Mouse (Mus musculus) spleen, postnatal 10 days (tissue): Measurements from ENCODE around the gene Mast3.
A peak's percentile ranks its signal among the peaks of the same experiment; 100 is the strongest.

ENCODE experiments used
- DNase-seq, 2 experiments: peaks; one replicate each; pipeline ENCODE4 v3.0.0; 2021 to 2022; ENCODE audit warnings: low spot score in 2 of 2

Mast3 gene

DNA sequence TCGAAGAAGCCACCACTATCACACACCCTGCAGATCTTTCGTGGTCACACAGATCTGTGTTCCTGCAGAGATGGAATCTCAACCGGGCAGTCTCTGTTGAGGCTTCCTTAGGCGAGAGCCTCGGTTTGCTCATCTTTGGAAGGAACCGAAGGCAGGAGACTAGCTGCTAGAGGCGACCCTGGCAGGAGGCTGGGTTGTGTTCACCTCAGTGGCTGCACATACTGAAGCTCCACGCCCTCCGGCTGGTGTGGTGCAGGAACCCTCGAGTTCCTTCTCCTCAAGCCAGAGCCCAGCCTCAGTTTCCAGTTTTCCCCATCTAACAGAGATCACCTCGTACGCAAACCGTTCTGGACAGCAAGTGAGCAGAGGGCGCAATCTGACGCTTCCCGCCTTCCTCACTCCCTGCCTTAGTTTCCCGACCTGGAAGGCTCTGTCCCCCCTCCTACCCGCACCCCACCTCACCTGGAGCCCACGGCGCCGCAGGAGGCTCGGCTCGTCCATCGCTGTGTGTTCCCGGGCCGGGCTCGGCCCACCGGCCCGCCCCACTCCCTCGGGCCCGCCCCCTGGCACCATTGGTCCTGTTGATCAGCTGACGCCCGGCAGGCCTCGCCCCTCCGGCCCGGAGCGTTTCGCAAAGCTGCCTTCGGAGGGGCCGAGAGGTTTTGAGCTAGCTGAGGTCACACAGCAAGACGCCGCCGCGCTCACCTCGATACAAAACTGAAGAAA is at the start of gene Mast3:
Gene Mast3, minus strand, starts transcription at position 574 of the 726 bp plus-strand sequence.
- peak; percentile 55 to 90 for DNase-seq

GRCm38 (mm10) chr8:70853863-70854262 is 49.0 kb upstream of the Mast3 start:
- DNase-seq, result no peak

- no peak for DNase-seq
These were observed 47.9 kb upstream of the Mast3 start for GRCm38 (mm10) chr8:70852595-70853231.

DNA sequence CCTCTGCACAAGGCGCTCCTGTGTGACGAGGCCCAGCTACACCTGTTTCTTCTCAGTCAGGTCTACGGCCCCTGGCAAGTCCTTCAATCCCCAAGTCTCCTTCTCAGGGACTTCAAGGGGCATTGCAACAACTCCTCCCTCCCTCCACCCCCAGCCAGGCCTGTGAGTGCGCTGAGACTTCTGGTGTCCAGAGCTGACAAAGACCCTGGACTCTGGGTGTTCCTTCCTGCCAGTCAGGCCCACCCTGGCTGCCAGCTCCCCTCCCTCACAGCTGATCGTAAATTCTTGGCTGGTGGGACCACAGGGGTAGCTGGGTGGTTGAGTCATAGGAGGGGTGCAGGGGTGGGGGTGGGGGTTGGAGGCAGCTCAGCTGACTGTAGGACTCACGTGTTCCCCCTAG is 47.0 kb upstream of the Mast3 start:
- no peak for DNase-seq

- DNase-seq, result no peak
These were observed 46.1 kb upstream of the Mast3 start for GRCm38 (mm10) chr8:70850947-70851346.

DNA sequence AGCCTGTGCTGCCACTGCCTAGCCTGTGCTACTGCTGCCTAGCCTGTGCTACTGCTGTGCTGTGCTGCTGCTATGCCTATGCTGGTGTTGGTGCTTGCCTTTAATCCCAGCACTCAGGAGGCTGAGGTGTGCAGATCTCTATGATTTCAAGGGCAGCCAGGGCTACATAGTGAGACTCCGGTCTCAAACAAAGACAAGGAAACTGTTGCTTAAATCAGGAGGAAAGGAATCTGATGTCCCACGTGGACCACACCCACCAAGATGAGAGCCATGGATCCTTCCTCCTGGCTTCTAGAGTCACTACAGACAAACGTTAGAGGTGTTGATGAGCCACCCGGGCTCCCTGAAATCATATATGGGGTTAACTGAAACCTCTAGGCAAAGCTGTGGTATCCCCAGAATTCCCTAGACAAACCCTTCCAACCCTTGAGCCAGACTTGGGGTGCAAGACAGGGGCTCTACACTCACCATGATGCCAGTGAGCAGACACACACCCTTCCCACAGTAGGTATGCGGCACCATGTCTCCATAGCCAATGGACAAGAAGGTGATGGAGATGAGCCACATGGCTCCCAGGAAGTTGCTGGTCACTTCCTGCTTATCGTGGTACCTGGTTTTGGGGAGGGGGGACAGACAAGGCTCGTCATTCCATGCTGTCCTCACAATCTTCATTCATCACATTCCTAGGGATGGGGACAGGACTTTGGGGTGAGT is 45.4 kb upstream of the Mast3 start:
- DNase-seq, result no peak

DNA sequence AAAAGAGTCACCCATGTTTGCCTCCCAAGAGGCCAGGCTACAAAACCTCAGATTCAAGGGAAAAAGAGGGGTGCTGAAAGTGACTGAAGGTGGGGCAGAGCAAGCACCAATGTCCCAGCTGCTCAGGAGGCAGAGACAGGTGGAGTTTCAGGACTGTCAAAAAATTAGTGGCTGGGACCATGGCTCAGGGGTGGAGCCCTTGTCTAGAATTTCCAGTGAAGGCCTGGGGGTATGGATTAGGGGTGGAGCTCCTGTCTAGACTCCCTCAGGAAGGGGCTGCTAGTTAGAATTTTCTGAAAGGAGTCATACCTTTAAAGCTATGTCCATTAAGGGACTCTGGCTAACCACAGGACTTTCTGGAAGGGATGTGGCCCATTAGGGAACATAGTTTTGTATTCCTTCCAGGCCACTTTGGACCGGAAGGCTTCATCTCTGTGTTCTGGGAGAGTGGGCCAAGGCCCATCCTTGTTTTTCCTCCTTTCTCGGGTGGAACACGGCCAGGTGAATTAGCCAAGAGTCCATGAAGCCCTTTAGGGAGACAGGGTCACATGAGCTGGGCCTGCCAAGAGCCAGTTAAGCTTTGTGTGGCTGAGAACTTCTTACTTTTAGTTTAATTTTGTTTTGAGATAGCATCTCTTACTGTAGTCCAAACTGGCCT is 44.6 kb upstream of the Mast3 start:
- no peak for DNase-seq

DNA sequence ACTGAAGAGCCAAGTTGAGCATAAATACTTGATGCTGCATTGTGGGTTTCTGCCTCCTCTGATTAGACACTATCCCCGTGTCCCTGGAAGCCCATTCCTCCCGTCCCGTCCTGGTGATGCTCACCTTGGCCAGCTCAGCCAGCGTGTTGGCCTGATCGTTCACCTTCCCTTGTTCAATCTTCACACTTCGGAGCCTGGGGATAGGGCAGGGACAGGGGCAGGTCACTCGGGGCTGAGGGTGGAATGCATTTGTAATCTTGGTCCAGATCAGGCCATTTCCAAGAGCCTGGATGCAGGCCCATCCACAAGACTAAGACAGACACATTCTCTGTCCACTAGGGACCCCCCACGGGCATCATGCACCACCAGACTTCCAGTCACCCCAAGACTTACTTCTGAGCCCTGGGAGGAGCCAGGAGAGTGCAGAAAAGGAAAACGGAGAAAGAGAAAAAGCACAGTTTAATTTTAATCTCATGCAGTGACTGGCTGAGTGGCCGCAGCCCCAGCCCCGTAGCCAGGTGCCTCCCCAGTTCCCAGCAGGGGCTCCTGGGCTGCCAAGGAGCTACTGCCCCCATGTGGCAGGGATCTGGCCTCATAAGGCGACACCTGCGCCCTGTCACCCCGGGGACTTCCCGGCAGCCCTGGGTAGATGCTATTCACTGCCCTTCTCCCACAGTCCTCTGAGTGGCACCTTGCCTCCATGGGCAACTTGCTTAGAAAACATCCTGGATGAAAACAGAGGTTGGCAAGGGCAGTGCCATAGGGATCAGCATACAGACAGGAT is 41.7 kb upstream of the Mast3 start:
- DNase-seq, result peak in 1 of 2 experiments; percentile 67

GRCm38 (mm10) chr8:70845108-70845507 is 40.3 kb upstream of the Mast3 start:
- no peak for DNase-seq

DNA sequence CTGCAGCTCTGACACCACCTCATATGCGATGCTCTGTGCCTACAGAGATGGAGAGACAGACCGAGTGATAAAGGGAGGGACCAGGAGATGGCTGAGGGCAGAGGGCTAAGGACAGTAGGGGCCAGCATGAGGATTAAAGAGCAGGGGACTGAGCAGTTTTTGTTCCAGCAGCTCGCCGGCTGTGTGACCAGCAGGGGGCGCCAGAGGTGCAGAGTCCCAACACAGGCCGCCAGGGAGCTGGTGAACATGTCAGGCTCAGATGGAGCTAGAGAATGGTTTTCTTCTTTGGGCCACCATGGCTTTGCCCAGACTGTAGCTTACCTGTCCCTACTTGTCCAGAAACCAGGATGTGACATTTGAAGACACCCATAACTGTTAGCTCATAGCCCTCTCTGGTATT is 39.7 kb upstream of the Mast3 start:
- peak; percentile 97 for DNase-seq

GRCm38 (mm10) chr8:70843941-70844340 is 39.1 kb upstream of the Mast3 start:
- peak in 1 of 2 experiments; percentile 43 for DNase-seq

DNA sequence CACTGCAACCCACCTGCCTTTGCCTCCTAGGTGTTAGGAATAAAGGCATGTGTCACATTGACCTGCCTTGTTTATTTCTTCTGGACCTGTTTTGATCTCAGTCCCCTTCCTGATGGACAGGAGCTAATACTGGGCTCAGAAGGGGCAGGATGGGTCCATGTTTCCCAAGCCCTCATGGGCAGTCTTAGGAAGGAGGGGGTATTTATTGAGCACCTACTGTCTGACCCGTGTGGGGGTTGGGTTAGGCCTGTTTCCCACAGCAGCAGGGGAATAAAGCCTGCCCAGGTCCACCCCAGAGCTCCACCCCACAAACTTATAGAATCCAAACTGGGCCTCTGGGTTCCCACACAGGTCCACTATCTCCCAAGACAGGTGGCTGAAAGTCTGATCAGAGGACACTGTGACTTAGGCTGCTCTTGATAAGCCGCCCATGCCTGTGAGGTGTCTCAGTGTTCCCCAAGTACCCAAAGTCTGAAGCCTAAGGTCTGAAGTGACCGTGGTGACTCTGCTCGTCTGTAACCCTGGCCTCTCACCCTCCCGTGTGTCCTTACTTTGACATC is 38.4 kb upstream of the Mast3 start:
- DNase-seq, result peak; percentile 69 to 73

GRCm38 (mm10) chr8:70842484-70842883 is 37.6 kb upstream of the Mast3 start:
- DNase-seq, result no peak

- DNase-seq, result peak; percentile 96 to 99
These were observed 36.6 kb upstream of the Mast3 start for GRCm38 (mm10) chr8:70841147-70842072.

DNA sequence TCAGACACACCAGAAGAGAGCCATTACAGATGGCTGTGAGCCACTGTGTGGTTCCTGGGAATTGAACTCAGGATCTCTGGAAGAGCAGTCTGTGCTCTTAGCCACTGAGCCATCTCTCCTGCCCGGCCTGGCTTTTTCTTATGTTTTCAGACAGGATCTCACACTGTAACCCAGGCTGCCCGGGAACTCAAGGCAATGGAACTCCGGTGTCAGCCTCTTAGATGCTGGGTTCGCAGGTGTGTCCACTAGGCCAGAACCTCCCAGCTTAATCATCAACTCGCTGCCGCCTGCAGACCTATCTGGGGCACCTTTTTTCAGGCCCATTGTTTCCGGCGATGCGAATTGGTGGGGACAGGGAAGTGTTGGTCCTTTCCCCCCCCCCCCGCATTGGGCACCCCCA is 35.7 kb upstream of the Mast3 start:
- peak; percentile 48 to 57 for DNase-seq

- peak; percentile 96 to 100 for DNase-seq
These were observed 34.8 kb upstream of the Mast3 start, which contains the start of gene Arrdc2 for GRCm38 (mm10) chr8:70839408-70840351. Arrdc2 (minus strand) TSS chr8:70839720.

- DNase-seq, result peak; percentile 60 to 64
These were observed 34.0 kb upstream of the Mast3 start for GRCm38 (mm10) chr8:70838654-70839407.

DNA sequence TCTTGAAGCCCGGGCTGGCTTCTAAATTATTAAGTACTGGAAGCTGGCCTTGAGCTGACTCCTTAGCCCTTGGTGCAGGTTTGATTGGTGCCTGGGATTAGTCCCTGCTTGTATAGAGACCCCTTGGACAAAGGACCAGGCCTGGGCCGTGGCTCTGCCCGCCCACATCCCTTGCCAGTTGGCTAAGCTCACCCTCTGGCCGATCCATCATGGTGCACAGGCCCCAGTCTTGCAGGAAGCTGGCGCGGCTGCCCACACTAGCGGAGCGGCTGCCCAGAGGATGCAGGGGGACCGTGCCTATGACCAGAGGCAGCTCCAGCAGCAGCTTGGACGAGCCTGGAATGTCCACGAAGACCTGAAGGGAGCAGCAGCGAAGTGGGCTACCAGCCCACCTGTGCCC is 31.8 kb upstream of the Mast3 start:
- DNase-seq, result no peak
